Mouse (Mus musculus) forebrain, embryonic 10.5 days (tissue): ENCODE results near the gene 2210407C18Rik. TPM values are rescaled to one million over a fixed set of nuclear protein-coding genes. Genes with fewer than 3 reads are reported as not detected.

ENCODE experiments used
- DNase-seq: peaks from one replicate; pipeline ENCODE4 v3.0.0-alpha.2; 2017; ENCODE audit warnings: low spot score; ENCODE audit errors: extremely low spot score
- H3K27ac ChIP-seq: fragments of 300-500 bp; sonication (generic); 2 replicates; pipeline ENCODE4 v1.5.1; 2016; ENCODE audit warnings: mild to moderate bottlenecking
- H3K27me3 ChIP-seq: fragments of 300-500 bp; sonication (generic); 2 replicates; pipeline ENCODE4 v1.6.1; 2016; ENCODE audit warnings: mild to moderate bottlenecking; ENCODE audit not compliant: poor library complexity, severe bottlenecking
- H3K36me3 ChIP-seq: fragments of 300-500 bp; sonication (generic); replicated peaks from 2 replicates; pipeline ENCODE4 v1.6.1; 2016; ENCODE audit warnings: mild to moderate bottlenecking, moderate library complexity
- H3K4me1 ChIP-seq: fragments of 300-500 bp; sonication (generic); 2 replicates; pipeline ENCODE4 v1.6.1; 2016
- H3K4me3 ChIP-seq: fragments of 300-500 bp; sonication (generic); 2 replicates; pipeline ENCODE4 v1.5.1; 2016; ENCODE audit warnings: mild to moderate bottlenecking, moderate library complexity
- H3K9me3 ChIP-seq: fragments of 300-500 bp; sonication (generic); 2 replicates; pipeline ENCODE4 v1.6.1; 2016; ENCODE audit warnings: mild to moderate bottlenecking, moderate library complexity
- WGBS: fragments of 180-500 bp; shearing (Covaris S2); methylation state at CpG from one replicate; pipeline ENCODE4 v1.1.7; 2016; 5-methylcytosine and 5-hydroxymethylcytosine counted together
- polyA plus RNA-seq: library from polyadenylated mRNA; unstranded; fragments of >200 nt; fragmentation: Nextera tagmentation; extraction: Ambion mirVana; gene quantifications from 2 replicates; pipeline ENCODE4 v1.2.1, GENCODE M21; 2016

The 2210407C18Rik gene
- polyA plus RNA-seq, 1 experiment from 2014 or later = not detected

DNA sequence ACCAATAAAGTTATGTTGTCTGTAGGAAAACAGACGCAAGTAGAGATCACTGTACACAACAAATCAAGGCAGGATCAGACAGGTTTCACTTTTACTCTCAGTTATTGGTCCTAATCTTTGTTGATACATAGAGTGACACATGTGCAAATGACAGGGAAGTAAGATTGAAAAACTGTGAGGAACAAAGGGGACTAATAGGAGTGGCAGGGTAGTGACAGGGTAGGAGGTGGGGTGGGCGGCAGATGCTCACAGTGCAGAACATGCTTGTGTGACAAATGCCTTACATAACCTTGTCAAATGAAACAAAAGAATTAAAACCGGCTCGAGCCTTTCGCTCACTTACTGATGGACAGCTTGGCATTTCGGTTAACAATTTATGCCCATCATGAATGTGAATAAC is 2.9 kb upstream of the 2210407C18Rik start:
- H3K4me1 ChIP-seq = 0 out of 2 replicates have a peak, but pooled peaks cover 6% of the 10 kb centered on the region
- no peak overlapping the region for H3K27ac ChIP-seq
- H3K9me3 ChIP-seq = no peaks in the 10 kb centered on the region
- WGBS = 83% methylated on average over 6 of the region's 6 CpGs
- no peaks in the 10 kb centered on the region for H3K27me3 ChIP-seq
- H3K4me3 ChIP-seq = no peak overlapping the region
- no peaks in the 10 kb centered on the region for H3K36me3 ChIP-seq
- DNase-seq = no peak

DNA sequence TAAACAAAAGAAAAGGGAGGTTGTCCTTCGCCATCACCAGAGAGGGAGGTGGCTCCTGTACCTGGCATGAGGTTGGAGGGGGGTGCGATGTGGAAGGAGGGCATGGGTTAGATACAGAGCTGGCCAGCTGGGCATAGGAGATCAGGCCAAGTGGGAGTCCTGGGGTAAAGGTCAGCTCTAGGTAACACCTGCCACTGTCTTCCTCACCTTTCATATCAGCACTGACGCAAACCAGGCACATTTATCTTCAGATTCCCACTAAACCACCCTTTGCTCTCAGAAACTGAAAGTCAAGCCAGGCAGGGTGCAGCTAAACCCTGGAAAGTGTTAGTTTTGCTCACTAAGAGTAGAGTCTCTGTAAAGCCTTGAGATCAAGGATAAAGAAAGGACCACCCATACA is 2.5 kb upstream of the 2210407C18Rik start:
- H3K27me3 ChIP-seq = no peaks in the 10 kb centered on the region
- DNase-seq = no peak
- no peak overlapping the region for H3K27ac ChIP-seq
- no peaks in the 10 kb centered on the region for H3K36me3 ChIP-seq
- no peaks in the 10 kb centered on the region for H3K9me3 ChIP-seq
- WGBS = 82% methylated on average over 3 of the region's 3 CpGs
- H3K4me1 ChIP-seq = 0 out of 2 replicates have a peak, but pooled peaks cover 6% of the 10 kb centered on the region
- H3K4me3 ChIP-seq = no peak overlapping the region

DNA sequence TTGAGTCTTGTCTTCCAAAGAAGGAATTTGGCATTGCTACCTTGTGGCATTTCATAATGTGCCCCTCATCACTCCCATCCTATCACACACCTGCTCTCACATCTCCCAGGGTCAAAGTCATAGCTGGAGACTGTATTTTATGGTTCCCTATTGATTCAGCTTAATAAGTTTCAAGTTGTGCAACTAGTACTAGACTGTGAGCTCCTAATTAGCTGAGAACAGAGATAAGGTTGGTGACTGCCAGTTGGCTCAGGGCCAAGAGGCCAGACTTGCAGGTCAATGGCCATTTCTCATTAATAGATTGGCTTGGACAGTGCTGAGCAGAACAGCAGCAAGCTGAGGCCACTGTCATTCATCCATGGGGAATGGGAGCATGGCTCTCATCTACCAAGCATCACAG is 1.3 kb downstream of the 2210407C18Rik start:
- Histone ChIP-seq H3K27me3 (no peaks in the 10 kb centered on the region), H3K27ac (no peak overlapping the region), H3K4me1 (0 out of 2 replicates have a peak, but pooled peaks cover 4% of the 10 kb centered on the region), H3K36me3 (no peaks in the 10 kb centered on the region), H3K4me3 (no peak overlapping the region), H3K9me3 (no peaks in the 10 kb centered on the region)
- DNase-seq = no peak

DNA sequence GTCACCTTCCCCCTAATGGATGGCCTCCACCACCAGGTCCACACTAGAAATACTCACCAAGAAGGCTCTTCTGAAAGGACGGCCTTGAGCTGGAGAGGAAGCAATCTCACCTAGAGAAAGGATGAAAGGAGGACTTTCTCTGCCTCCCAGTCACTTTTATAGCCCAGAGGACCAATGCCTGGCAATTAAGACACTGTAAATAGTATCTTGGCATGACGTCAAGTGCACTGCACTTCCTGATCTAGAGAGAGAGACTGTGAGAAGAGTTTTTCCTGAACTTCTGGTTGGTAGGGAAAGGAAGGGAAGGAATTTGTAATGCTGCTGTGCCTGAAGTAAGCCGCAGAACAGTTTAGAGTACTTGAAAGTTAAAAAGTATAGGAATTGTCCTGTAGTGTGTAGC is 2.5 kb downstream of the 2210407C18Rik start:
- Histone ChIP-seq H3K9me3 (no peaks in the 10 kb centered on the region), H3K27me3 (no peaks in the 10 kb centered on the region), H3K27ac (no peak overlapping the region), H3K36me3 (no peaks in the 10 kb centered on the region), H3K4me3 (no peak overlapping the region), H3K4me1 (0 out of 2 replicates have a peak, but pooled peaks cover 4% of the 10 kb centered on the region)
- DNase-seq = no peak
- 89% methylated on average over 3 of the region's 3 CpGs for WGBS

DNA sequence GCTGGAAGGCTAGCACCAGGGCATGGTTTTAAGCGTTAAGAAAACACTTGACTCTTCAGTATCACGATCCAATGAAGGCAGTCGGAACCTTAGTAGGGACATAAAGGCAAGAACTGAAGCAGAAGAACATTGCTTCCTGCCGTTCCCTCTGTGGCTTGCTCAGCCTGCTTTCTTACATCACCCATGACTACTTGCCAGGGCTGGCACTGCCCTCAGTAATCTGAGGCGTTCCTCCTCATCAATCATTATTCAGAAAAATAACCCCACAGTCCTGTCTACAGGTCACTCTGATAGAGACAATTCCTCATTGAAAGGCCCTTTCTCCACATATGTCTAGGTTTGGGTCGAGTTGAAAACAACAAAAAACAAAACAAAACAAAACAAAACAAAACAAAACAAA is 8.8 kb downstream of the 2210407C18Rik start:
- H3K9me3 ChIP-seq = no peaks in the 10 kb centered on the region
- no peak for DNase-seq
- WGBS = 92% methylated on average over 6 of the region's 6 CpGs
- no peaks in the 10 kb centered on the region for H3K27me3 ChIP-seq
- no peak overlapping the region for H3K4me3 ChIP-seq
- no peaks in the 10 kb centered on the region for H3K4me1 ChIP-seq
- H3K27ac ChIP-seq = no peak overlapping the region
- no peaks in the 10 kb centered on the region for H3K36me3 ChIP-seq

DNA sequence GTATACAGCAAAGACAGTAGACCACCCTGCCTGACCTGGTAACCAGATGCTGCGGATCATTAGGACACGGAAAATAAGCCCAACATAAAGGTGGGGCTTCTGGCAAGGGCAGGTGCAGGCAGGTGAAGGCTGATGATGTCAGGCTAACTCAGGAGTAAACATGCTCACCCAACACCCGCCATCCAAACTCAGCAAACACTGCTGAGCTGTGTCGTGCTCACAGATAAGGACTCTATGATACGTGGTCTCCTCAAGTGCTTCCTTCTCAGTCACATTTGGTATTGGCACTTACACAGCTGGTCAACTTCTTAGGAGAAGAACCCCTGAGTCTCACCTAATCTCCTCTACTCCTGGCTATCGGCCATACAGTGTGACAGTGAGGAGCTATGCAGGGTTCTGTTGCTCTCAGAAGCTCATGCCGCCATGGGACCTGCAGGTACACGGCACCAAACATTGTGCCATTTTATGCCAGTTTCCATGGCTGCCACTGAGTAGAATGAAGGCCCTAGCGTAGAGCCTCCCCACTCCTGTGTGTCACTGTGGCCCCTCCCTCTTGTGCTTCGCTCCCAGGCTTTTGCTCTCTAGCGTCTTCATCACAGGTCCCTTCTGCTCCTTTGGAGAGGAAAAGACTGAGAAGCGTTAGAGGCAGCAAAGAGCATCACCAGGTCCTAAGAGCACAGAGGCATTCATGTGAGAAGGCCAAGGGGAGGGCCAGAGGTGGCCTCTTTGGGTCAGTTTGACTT is 9.5 kb downstream of the 2210407C18Rik start:
- WGBS = 88% methylated on average over 12 of the region's 12 CpGs
- Histone ChIP-seq H3K27me3 (no peaks in the 10 kb centered on the region), H3K4me1 (no peaks in the 10 kb centered on the region), H3K9me3 (no peaks in the 10 kb centered on the region), H3K36me3 (no peaks in the 10 kb centered on the region), H3K27ac (no peak overlapping the region), H3K4me3 (no peak overlapping the region)
- DNase-seq = no peak

DNA sequence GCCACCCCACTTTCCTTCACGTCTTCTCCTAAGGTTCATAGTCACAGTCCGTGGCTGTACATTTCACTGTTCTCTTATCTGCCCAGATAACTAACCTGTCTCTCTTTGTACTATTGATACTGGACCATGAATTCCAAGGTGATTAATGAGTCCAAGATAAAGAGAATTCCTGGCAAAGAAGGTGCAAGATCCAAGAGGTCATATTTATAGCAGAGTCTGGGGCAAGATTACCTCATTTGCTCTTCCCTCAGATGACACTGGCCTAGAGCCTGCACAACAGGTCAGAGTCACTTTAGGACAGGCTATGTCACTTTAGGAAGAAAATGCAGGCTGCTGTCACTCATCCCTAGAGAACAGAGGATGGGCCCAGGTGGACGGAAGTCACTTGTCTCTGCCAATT is 10.6 kb downstream of the 2210407C18Rik start:
- 94% methylated on average over 3 of the region's 3 CpGs for WGBS

DNA sequence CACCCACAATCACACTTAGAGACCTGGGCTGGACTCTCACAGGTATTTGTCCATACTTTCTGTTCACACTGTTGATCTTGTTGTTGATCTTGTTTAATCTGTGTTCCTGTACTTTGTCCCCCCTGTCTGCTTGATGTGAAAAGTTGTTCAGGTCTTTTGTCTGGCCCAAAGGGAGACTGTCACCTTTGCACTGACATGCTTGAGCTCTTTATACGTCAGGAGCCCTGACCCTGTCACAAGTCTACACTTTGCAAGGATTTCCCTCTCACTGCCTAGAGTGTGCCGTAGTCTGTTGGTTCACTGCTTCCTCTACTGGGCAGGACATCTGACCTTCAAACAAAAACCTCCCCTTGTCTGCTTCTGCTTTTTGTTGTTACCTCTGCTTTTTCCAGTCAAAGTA is 11.2 kb downstream of the 2210407C18Rik start:
- DNase-seq = no peak
- WGBS = 83% methylated on average over 2 of the region's 2 CpGs

More for the DNA sequence above, 10.6 kb downstream of the 2210407C18Rik start:
- DNase-seq = no peak
- no peaks in the 10 kb centered on the region for H3K9me3 ChIP-seq
- H3K27ac ChIP-seq = no peak overlapping the region
- no peaks in the 10 kb centered on the region for H3K4me1 ChIP-seq
- no peak overlapping the region for H3K4me3 ChIP-seq
- H3K27me3 ChIP-seq = no peaks in the 10 kb centered on the region
- no peaks in the 10 kb centered on the region for H3K36me3 ChIP-seq

DNA sequence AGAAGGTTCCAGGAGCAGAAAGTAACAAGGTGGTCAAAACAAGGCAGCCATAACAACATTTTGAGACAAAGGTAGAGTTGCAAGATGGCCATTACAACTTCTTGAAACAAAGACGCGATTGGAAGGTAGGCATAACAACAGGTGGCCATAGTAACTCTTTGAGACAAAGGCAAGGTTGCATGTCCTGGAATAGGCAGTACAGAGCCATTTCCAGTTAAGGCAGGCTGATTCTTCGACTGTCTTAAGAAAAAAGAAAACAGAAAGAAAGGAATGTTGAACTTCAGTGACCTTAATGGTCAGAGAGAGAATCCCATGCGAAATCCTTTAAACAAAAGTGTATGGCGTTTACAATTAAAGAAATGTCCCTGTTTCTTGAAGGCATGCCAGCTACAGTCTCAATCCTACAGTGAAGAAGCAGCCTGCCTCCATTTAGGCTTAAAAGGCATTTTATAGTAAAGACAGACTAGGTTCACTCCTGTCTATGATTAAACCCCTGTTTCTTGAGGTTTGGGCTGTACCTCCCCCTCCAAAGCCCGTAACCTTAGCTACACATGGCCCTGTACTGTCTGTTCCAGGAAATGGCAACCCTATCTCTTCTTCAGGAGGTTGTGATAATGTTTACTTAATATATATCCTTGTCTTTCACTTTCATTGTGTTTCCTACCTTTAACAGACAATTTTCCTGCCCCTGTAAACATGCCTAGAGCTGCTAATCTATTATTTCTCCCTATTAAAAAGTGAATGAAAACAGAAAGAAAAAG is 12.9 kb downstream of the 2210407C18Rik start:
- H3K27ac ChIP-seq = no peak overlapping the region
- H3K36me3 ChIP-seq = no peaks in the 10 kb centered on the region
- no peaks in the 10 kb centered on the region for H3K27me3 ChIP-seq
- no peaks in the 10 kb centered on the region for H3K9me3 ChIP-seq
- H3K4me3 ChIP-seq = no peak overlapping the region
- DNase-seq = no peak
- 86% methylated on average over 6 of the region's 6 CpGs for WGBS
- no peaks in the 10 kb centered on the region for H3K4me1 ChIP-seq

More for the DNA sequence above, 11.2 kb downstream of the 2210407C18Rik start:
- no peak overlapping the region for H3K27ac ChIP-seq
- no peak overlapping the region for H3K4me3 ChIP-seq
- H3K27me3 ChIP-seq = no peaks in the 10 kb centered on the region
- H3K4me1 ChIP-seq = no peaks in the 10 kb centered on the region
- no peaks in the 10 kb centered on the region for H3K9me3 ChIP-seq
- H3K36me3 ChIP-seq = no peaks in the 10 kb centered on the region

DNA sequence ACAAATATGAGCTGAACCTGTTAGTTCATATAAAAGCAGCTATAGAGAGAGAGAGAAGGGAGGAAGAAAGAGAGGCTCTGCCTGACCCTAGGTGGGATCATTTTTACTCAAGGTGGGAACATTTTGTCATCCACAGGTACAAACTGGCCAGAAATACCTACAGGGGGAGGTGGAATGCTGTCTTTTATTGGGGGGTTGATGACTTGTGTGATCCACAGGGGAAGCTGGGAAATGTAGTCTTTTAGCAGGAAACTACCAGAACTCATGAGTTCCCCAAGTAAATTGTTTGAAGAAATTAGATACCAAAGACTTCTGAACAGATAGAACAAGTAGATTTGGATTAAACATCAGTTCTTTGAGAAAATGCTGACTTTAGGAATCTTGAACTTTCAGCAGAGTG is 13.8 kb downstream of the 2210407C18Rik start:
- H3K27ac ChIP-seq = no peak overlapping the region
- no peak overlapping the region for H3K4me3 ChIP-seq
- no peaks in the 10 kb centered on the region for H3K27me3 ChIP-seq
- no peak for DNase-seq
- no peaks in the 10 kb centered on the region for H3K36me3 ChIP-seq
- H3K9me3 ChIP-seq = no peaks in the 10 kb centered on the region
- H3K4me1 ChIP-seq = no peaks in the 10 kb centered on the region

DNA sequence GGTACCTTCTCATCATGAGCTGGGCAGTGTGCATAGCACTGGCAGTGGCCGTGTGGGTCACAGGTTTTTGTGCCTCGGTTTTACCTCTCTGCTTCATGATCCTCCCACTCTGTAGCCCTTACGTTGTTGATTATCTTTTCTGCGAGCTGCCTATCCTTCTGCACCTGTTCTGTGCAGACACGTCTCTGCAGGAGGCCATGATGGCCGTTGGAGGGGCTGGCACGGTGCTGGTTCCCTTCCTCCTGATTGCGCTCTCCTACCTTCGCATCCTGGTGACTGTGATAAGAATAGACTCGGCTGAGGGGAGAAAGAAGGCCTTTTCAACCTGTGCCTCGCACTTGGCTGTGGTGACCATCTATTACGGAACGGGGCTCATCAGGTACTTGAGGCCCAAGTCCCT is 18.0 kb downstream of the 2210407C18Rik start:
- DNase-seq = no peak
- H3K4me3 ChIP-seq = no peak overlapping the region
- H3K9me3 ChIP-seq = no peaks in the 10 kb centered on the region
- no peaks in the 10 kb centered on the region for H3K4me1 ChIP-seq
- no peaks in the 10 kb centered on the region for H3K36me3 ChIP-seq
- no peak overlapping the region for H3K27ac ChIP-seq
- no peaks in the 10 kb centered on the region for H3K27me3 ChIP-seq
- 88% methylated on average over 13 of the region's 13 CpGs for WGBS

DNA sequence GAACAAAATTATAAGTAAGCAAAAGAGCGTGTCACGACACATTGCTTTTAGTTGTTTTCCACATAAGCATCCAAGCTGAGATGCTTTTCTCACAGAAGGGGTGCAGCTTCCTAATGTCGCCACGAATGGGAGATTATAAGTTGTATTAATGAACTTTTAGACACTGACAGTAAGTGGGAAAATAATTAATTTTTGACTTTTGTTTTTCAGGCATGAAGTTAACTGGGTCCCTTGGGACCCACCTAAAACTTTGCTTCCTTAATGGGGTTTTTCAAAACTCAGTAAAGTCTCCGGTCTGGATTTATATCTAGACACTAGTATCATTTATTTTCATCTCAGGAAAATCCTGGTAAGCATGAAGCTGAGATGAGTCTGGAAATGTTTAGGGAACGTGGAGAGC is 21.1 kb downstream of the 2210407C18Rik start, which contains the start of gene Olfr324:
Olfr324 (plus strand) TSS at position 301 of the 400 bp plus-strand sequence.
- no peaks in the 10 kb centered on the region for H3K9me3 ChIP-seq
- 88% methylated on average over 6 of the region's 6 CpGs for WGBS
- no peak within 1 kb of the TSS for H3K27ac ChIP-seq
- H3K4me3 ChIP-seq = no peak within 1 kb of the TSS
- H3K27me3 ChIP-seq = no peaks in the 10 kb centered on the region
- no peaks in the 10 kb centered on the region for H3K4me1 ChIP-seq
- no peaks in the 10 kb centered on the region for H3K36me3 ChIP-seq
- no peak for DNase-seq

DNA sequence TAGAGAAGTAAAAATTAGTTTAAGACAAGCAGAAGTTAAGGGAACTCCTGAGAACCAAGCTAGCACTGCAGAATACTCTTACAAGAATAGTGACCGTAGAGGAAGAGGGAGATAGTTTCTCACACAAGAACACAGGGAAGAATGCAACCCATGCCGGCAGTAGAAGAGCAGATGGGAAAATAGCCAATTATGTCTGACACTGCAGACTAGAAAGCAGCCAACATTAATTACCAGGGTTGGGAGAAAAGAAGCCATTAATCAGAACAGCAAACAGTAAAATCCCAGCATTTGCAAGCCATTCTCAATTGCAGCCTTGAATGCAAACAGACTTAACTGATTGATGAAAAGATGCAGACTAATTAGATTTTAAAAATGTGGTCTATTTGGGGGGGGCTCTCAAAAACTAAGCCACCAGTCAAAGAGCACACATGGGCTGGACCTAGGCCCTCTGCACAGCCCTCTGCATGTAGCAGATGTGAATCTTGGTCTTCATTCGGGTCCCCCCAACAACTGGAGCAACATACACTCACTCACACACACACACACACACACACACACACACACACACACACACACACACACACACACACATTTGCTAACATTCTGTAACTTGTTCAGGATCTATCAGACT is 27.1 kb downstream of the 2210407C18Rik start:
- Histone ChIP-seq H3K27ac (no peak overlapping the region), H3K4me1 (peaks cover 5% of the 10 kb centered on the region; the same call in 1 of the 2 replicates), H3K27me3 (no peaks in the 10 kb centered on the region), H3K4me3 (no peak overlapping the region), H3K36me3 (no peaks in the 10 kb centered on the region), H3K9me3 (no peaks in the 10 kb centered on the region)
- 79% methylated on average over 3 of the region's 3 CpGs for WGBS
- no peak for DNase-seq
